Mouse (Mus musculus) kidney, adult 2 months (tissue): ENCODE results near the gene Tmem63c.

ENCODE experiments used
- CTCF ChIP-seq: fragments of 200-500 bp; conservative IDR thresholded peaks from 2 replicates; pipeline ENCODE4 v1.5.1; 2011; ENCODE audit warnings: low read depth, mild to moderate bottlenecking, control low read depth, low read length, moderate library complexity, mixed read lengths; ENCODE audit not compliant: insufficient read depth, insufficient read length
- POLR2A ChIP-seq: fragments of 200-500 bp; IDR thresholded peaks from one replicate; pipeline ENCODE4 v1.6.1; 2011; ENCODE audit warnings: low read depth, low read length, control low read depth

GRCm38 (mm10) chr12:87040857-87041256 lies 19.7 kb downstream of the Tmem63c start:
- TF ChIP-seq CTCF = no peak
- TF ChIP-seq POLR2A = no peak
